Comparison of ENCODE assay signal across 8 mouse cellular contexts in the genomic region with DNA sequence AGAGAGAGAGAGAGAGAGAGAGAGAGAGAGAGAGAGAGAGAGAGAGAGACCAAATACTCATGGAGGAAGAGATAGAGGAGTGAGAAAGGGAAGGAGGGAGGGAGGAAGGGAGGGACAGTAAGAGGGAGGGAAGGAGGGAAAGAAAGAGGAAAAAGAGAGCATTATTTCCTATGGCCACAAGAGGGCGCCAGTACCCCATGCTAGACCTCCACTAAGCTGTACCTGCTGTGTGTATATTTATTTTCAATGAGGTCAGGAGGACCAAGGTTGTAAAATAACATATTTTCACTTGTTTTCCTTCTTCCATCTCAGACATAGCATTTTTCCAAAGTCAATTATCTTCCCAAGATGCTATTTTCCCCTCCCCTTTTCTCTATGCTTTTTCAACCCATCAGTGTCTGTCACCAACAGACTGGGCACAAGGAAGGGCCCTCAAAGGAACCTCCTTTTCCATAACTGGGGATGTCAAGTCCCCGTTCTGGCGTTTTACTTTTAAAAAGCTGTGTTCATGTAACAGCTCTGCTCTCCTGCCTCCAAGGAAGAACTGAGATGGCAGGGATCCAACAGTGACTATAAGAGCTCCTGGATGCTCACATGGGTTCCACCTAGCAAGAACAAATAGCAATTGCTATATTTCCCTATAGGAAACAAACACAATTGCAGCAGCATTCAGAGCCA.
A peak's percentile ranks its signal among the peaks of the same experiment; 100 is the strongest.
DNase-seq lines count a peak whose midpoint lies in the region; ATAC-seq and TF ChIP-seq lines count a peak whose summit lies in the region.

No protein-coding gene starts in this region.

- H3K27me3 ChIP-seq in heart, adult 2 months (ENCODE audit: control insufficient read depth, insufficient read depth, low read length): no peaks in the 10 kb centered on the region
- no peaks in the 10 kb centered on the region for H3K27me3 ChIP-seq in CH12.LX (replicated peaks)
- no peaks in the 10 kb centered on the region for H3K27me3 ChIP-seq in forebrain, embryonic 16.5 days (replicated peaks; ENCODE audit: control insufficient read depth, insufficient read depth, low read length)
- no peaks in the 10 kb centered on the region for H3K27me3 ChIP-seq in midbrain, embryonic 16.5 days (ENCODE audit: control insufficient read depth, insufficient read depth, low read depth, low read length)

- H3K36me3 ChIP-seq in heart, adult 2 months (ENCODE audit: control insufficient read depth, insufficient read depth, low read length): no peaks in the 10 kb centered on the region
- no peaks in the 10 kb centered on the region for H3K36me3 ChIP-seq in CH12.LX (replicated peaks in 1 of 2; ENCODE audit: control insufficient read depth in 1 of 2, insufficient read depth in 1 of 2, low read length in 1 of 2)
- no peaks in the 10 kb centered on the region for H3K36me3 ChIP-seq in forebrain, embryonic 16.5 days (ENCODE audit: control insufficient read depth, insufficient read depth)
- H3K36me3 ChIP-seq in midbrain, embryonic 16.5 days (ENCODE audit: control insufficient read depth, insufficient read depth, low read length): no peaks in the 10 kb centered on the region

- no peak for TF ChIP-seq POLR2A in heart, adult 2 months (IDR thresholded peaks at IDR 0.05; ENCODE audit: insufficient read depth, low read depth, low read length)
- no peak for TF ChIP-seq POLR2A in CH12.LX (IDR thresholded peaks at IDR 0.05; ENCODE audit: low read depth, low read length)

- no peaks in the 10 kb centered on the region for H3K4me1 ChIP-seq in heart, adult 2 months (ENCODE audit: control insufficient read depth, insufficient read depth, low read length)
- no peaks in the 10 kb centered on the region for H3K4me1 ChIP-seq in CH12.LX (ENCODE audit: control insufficient read depth in 1 of 2, insufficient read depth in 2 of 2)
- H3K4me1 ChIP-seq in forebrain, embryonic 16.5 days (replicated peaks; ENCODE audit: control insufficient read depth, insufficient read depth, low read length): peaks cover 12% of the 10 kb centered on the region
- H3K4me1 ChIP-seq in midbrain, embryonic 16.5 days (ENCODE audit: control insufficient read depth, insufficient read depth, low read length): peaks cover 18% of the 10 kb centered on the region

- peak; percentile 44 for TF ChIP-seq RAD21 in CH12.LX (IDR thresholded peaks at IDR 0.05; ENCODE audit: low read depth, low read length)

- in situ Hi-C loops in CH12.LX (cut with MboI; ENCODE audit: low pct_ligation_motif_present, low pct_unique_long_range_greater_than_20kb, low sequenced_read_pairs): loop anchor here (25.0 kb wide), 1 partner anchor 626 kb away; no protein-coding TSS in a partner anchor

- no peak overlapping the region for H3K4me2 ChIP-seq in CH12.LX (ENCODE audit: insufficient read depth, low read depth, poor library complexity, severe bottlenecking)
- H3K4me2 ChIP-seq in forebrain, embryonic 16.5 days (ENCODE audit: low read length): no peak overlapping the region
- no peak overlapping the region for H3K4me2 ChIP-seq in midbrain, embryonic 16.5 days (ENCODE audit: low read length)

- TF ChIP-seq CTCF in heart, adult 2 months (IDR thresholded peaks at IDR 0.05): peak; percentile 79
- TF ChIP-seq CTCF in CH12.LX (conservative IDR thresholded peaks at IDR 0.05 in 1 of 2, IDR thresholded peaks at IDR 0.05 in 1 of 2; ENCODE audit: low read depth in 2 of 2, low read length in 2 of 2): peak in 1 of 2 experiments; percentile 37; a peak in 2 of 4 replicates
- peak; percentile 87 for TF ChIP-seq CTCF in layer of hippocampus, adult 2 months (conservative IDR thresholded peaks at IDR 0.05)

- no peak overlapping the region for H3K4me3 ChIP-seq in heart, adult 2 months
- no peak overlapping the region for H3K4me3 ChIP-seq in CH12.LX (replicated peaks in 1 of 3; ENCODE audit: low read depth in 2 of 3, low read length in 2 of 3, poor library complexity in 1 of 3)
- H3K4me3 ChIP-seq in forebrain, embryonic 16.5 days (replicated peaks; ENCODE audit: low read length): no peak overlapping the region
- no peak overlapping the region for H3K4me3 ChIP-seq in layer of hippocampus, adult 2 months
- no peak overlapping the region for H3K4me3 ChIP-seq in midbrain, embryonic 16.5 days (ENCODE audit: low read depth, low read length)

- peak in 1 of 2 experiments; percentile 27 for DNase-seq in heart, adult 2 months
- no peak for DNase-seq in heart, adult 11 months
- no peak for DNase-seq in CH12.LX (ENCODE audit: extremely low read depth)
- peak; percentile 57 for DNase-seq in cerebellum, adult 11-12 months
- DNase-seq in layer of hippocampus, adult 2 months (ENCODE audit: low spot score in 2 of 2): peak; percentile 64 to 78
- no peak for DNase-seq in thymus, postnatal 36 days

- H3K79me2 ChIP-seq in heart, adult 2 months (replicated peaks; ENCODE audit: control insufficient read depth, insufficient read depth, low read length): no peaks in the 10 kb centered on the region
- H3K79me2 ChIP-seq in CH12.LX (replicated peaks; ENCODE audit: control insufficient read depth, extremely low read depth, insufficient read depth, poor library complexity, severe bottlenecking): no peaks in the 10 kb centered on the region

- dilution Hi-C loops in CH12.LX (cut with MboI; ENCODE audit: extremely low pct_ligation_motif_present, extremely low pct_unique_long_range_greater_than_20kb, low sequenced_read_pairs): no loop called here

- intact Hi-C loops in heart, adult 2 months (cut with DNase I): loop anchor here (2.0 to 5.0 kb wide), 5 partner anchors 341 to 761 kb away; no protein-coding TSS in a partner anchor

- WGBS in heart, adult 2 months: 11% methylated on average over 3 of the region's 3 CpGs
- 14% methylated on average over 3 of the region's 3 CpGs for WGBS in forebrain, embryonic 16.5 days
- 8% methylated on average over 3 of the region's 3 CpGs for WGBS in midbrain, embryonic 16.5 days

- H3K27ac ChIP-seq in heart, adult 2 months: no peak overlapping the region
- no peak overlapping the region for H3K27ac ChIP-seq in CH12.LX (ENCODE audit: insufficient read depth, low read depth)
- H3K27ac ChIP-seq in forebrain, embryonic 16.5 days (ENCODE audit: low read length): no peak overlapping the region
- no peak overlapping the region for H3K27ac ChIP-seq in layer of hippocampus, adult 2 months
- H3K27ac ChIP-seq in midbrain, embryonic 16.5 days (ENCODE audit: low read length): peak overlapping the region; percentile 72

- H3K9me3 ChIP-seq in CH12.LX (replicated peaks; ENCODE audit: low read length): peaks cover 79% of the 10 kb centered on the region
- H3K9me3 ChIP-seq in forebrain, embryonic 16.5 days (ENCODE audit: control insufficient read depth, low read length): no peaks in the 10 kb centered on the region
- no peaks in the 10 kb centered on the region for H3K9me3 ChIP-seq in midbrain, embryonic 16.5 days (replicated peaks; ENCODE audit: control insufficient read depth, low read length, poor library complexity, severe bottlenecking)

- no peak overlapping the region for H3K9ac ChIP-seq in heart, adult 2 months (ENCODE audit: low read depth, low read length)
- H3K9ac ChIP-seq in CH12.LX (ENCODE audit: insufficient read depth, low read depth): no peak overlapping the region
- H3K9ac ChIP-seq in forebrain, embryonic 16.5 days (replicated peaks; ENCODE audit: low read depth, low read length): no peak overlapping the region
- no peak overlapping the region for H3K9ac ChIP-seq in midbrain, embryonic 16.5 days (ENCODE audit: low read depth, low read length)

- TF ChIP-seq EP300 in heart, adult 2 months (IDR thresholded peaks at IDR 0.05; ENCODE audit: insufficient read depth, low read depth, low read length): peak; percentile 38; the same call in 1 of the 2 replicates
- TF ChIP-seq EP300 in CH12.LX (IDR thresholded peaks at IDR 0.05; ENCODE audit: low read length): no peak

- ATAC-seq in forebrain, embryonic 16.5 days: peak; percentile 67
- peak; percentile 61 for ATAC-seq in midbrain, embryonic 16.5 days

TF ChIP-seq in CH12.LX, 34 proteins besides CTCF, POLR2A, EP300 and RAD21:
- peak; percentile 6; the same call in 1 of the 2 replicates for TF ChIP-seq SMC3 (IDR thresholded peaks at IDR 0.05; ENCODE audit: low read depth, low read length)
- TF ChIP-seq MXI1 (IDR thresholded peaks at IDR 0.05; ENCODE audit: low read depth, low read length): no peak
- TF ChIP-seq HCFC1 (IDR thresholded peaks at IDR 0.05; ENCODE audit: low read depth, low read length): no peak

Comparison
In these comparisons a context has a peak if more than half of its experiments do, and no peak if none do; other contexts are left out.
1. DNase-seq: peak in cerebellum, adult 11-12 months (single experiment) and layer of hippocampus, adult 2 months (2 of 2); none in heart, adult 11 months (single experiment), CH12.LX (single experiment) and thymus, postnatal 36 days (0 of 2).